Mouse (Mus musculus) liver, postnatal 0 days (tissue): ENCODE results near the gene Slc44a5. TPM values are rescaled to one million over a fixed set of nuclear protein-coding genes. Genes with fewer than 3 reads are reported as not detected.

Experiments used
- ATAC-seq: fragments of 200-750 bp; cut with Nextera tagmentation; 2 replicates; pipeline ENCODE4 v1.8.0; 2017; ENCODE audit warnings: mild to moderate bottlenecking, moderate library complexity
- DNase-seq: peaks from one replicate; pipeline ENCODE4 v3.0.0-alpha.2; 2016
- H3K27ac ChIP-seq: fragments of 300-500 bp; sonication (generic); 2 replicates; pipeline ENCODE4 v1.5.1; 2014; ENCODE audit warnings: antibody characterized with exemption, moderate library complexity, mild to moderate bottlenecking, low read depth
- H3K27me3 ChIP-seq: fragments of 300-500 bp; sonication (generic); 2 replicates; pipeline ENCODE4 v1.6.1; 2014; ENCODE audit warnings: low read length, control low read depth, mixed read lengths; ENCODE audit not compliant: insufficient read depth
- H3K36me3 ChIP-seq: fragments of 300-500 bp; sonication (generic); replicated peaks from 2 replicates; pipeline ENCODE4 v1.6.1; 2014; ENCODE audit warnings: mild to moderate bottlenecking, control low read depth, low read length, moderate library complexity, mixed read lengths; ENCODE audit not compliant: insufficient read depth
- H3K4me1 ChIP-seq: fragments of 300-500 bp; sonication (generic); 2 replicates; pipeline ENCODE4 v1.6.1; 2014; ENCODE audit warnings: antibody characterized with exemption, mild to moderate bottlenecking, control low read depth; ENCODE audit not compliant: insufficient read depth
- H3K4me2 ChIP-seq: fragments of 300-500 bp; sonication (generic); 2 replicates; pipeline ENCODE4 v1.6.1; 2014; ENCODE audit warnings: low read depth, mild to moderate bottlenecking, low read length, moderate library complexity, mixed read lengths
- H3K4me3 ChIP-seq: fragments of 300-500 bp; sonication (generic); 2 replicates; pipeline ENCODE4 v1.5.1; 2014; ENCODE audit warnings: low read depth, low read length
- H3K9ac ChIP-seq: fragments of 300-500 bp; sonication (generic); replicated peaks from 2 replicates; pipeline ENCODE4 v1.6.1; 2014; ENCODE audit warnings: mild to moderate bottlenecking, moderate library complexity
- H3K9me3 ChIP-seq: fragments of 300-500 bp; sonication (generic); 2 replicates; pipeline ENCODE4 v1.6.1; 2016; ENCODE audit warnings: mild to moderate bottlenecking, control low read depth, low read length, mixed read lengths
- CTCF ChIP-seq: sonication (generic); IDR thresholded peaks from 2 replicates; pipeline ENCODE4 v1.5.1; 2016; ENCODE audit warnings: antibody characterized with exemption, low read depth
- EP300 ChIP-seq: IDR thresholded peaks from 2 replicates; pipeline ENCODE4 v1.6.1; 2016; ENCODE audit warnings: antibody characterized with exemption, low read depth, mild to moderate bottlenecking
- WGBS: fragments of 180-500 bp; shearing (Covaris S2); extraction: QIAGEN DNeasy Blood & Tissue Kit; methylation state at CpG from one replicate; pipeline ENCODE4 v1.1.7; 2014; ENCODE audit not compliant: insufficient replicate concordance; 5-methylcytosine and 5-hydroxymethylcytosine counted together
- polyA plus RNA-seq: library from polyadenylated mRNA; unstranded; fragments of >200 nt; fragmentation: Nextera tagmentation; extraction: Ambion mirVana; gene quantifications from 2 replicates; pipeline ENCODE4 v1.2.1, GENCODE M21; 2015

Slc44a5 gene
- polyA plus RNA-seq, 1 experiment from 2014 or later: 0.02 TPM

DNA sequence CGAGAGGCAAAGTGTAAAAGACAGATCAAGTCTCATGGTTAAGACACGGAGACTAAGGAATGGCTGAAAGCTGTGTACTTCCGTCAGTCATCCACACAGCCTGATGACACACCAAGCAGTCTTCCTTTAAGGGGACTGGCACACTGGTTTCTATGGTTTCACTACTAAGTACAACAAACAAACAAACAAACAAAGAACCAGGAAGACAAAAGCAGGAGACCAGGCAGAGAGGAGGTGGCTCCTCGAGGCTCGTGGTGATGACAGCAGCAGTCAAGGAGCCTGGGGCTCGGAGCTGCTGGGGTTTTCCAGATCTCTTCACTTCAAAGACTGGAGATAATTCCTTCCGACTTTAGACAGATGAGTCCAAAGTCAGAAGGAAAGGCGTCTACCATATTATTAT lies 33.2 kb upstream of the Slc44a5 start:
- ATAC-seq (no peak), DNase-seq (no peak)
- Histone ChIP-seq H3K36me3 (peaks cover 48% of the 10 kb centered on the region), H3K27me3 (no peaks in the 10 kb centered on the region), H3K9me3 (no peaks in the 10 kb centered on the region), H3K4me1 (peaks cover 3% of the 10 kb centered on the region; the same call in 1 of the 2 replicates), H3K4me2 (no peak overlapping the region), H3K27ac (no peak overlapping the region), H3K9ac (no peak overlapping the region), H3K4me3 (no peak overlapping the region)
- TF ChIP-seq EP300 (no peak), CTCF (no peak)
- WGBS: 81% methylated on average over 8 of the region's 8 CpGs

DNA sequence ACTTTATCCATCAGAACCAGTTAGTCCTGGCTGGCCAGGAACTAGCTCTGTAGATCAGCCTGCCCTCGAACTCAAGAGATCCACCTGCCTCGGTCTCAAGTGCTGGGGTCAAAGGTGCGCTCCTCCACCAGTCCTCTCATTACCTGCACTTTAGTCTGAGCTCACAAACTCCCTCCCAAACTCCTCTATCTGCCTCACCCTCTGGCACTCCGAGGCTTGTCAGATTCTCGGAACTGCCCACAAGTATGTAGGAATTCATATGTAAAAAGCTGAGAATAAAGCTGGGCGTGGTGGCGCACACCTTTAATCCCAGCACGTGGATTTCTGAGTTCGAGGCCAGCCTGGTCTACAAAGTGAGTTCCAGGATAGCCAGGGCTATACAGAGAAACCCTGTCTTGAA lies 32.8 kb upstream of the Slc44a5 start:
- DNase-seq (no peak), ATAC-seq (no peak)
- no peak overlapping the region for H3K9ac ChIP-seq
- 91% methylated on average over 9 of the region's 9 CpGs for WGBS
- H3K27ac ChIP-seq: no peak overlapping the region
- H3K4me2 ChIP-seq: no peak overlapping the region
- no peaks in the 10 kb centered on the region for H3K9me3 ChIP-seq
- peaks cover 6% of the 10 kb centered on the region; the same call in 1 of the 2 replicates for H3K4me1 ChIP-seq
- H3K4me3 ChIP-seq: no peak overlapping the region
- TF ChIP-seq CTCF (no peak), EP300 (no peak)
- peaks cover 44% of the 10 kb centered on the region for H3K36me3 ChIP-seq
- H3K27me3 ChIP-seq: no peaks in the 10 kb centered on the region

- H3K9me3 ChIP-seq: no peaks in the 10 kb centered on the region
- no peak overlapping the region for H3K4me2 ChIP-seq
- DNase-seq (no peak), ATAC-seq (no peak)
- no peaks in the 10 kb centered on the region for H3K27me3 ChIP-seq
- TF ChIP-seq CTCF (no peak), EP300 (no peak)
- H3K4me1 ChIP-seq: peaks cover 6% of the 10 kb centered on the region; the same call in 1 of the 2 replicates
- no peak overlapping the region for H3K27ac ChIP-seq
- H3K36me3 ChIP-seq: peaks cover 36% of the 10 kb centered on the region
- H3K4me3 ChIP-seq: no peak overlapping the region
- WGBS: 93% methylated on average over 13 of the region's 13 CpGs
- no peak overlapping the region for H3K9ac ChIP-seq
These were observed 31.6 kb upstream of the Slc44a5 start for GRCm38 (mm10) chr3:153941613-153942012.

GRCm38 (mm10) chr3:153943003-153943640 lies 30.1 kb upstream of the Slc44a5 start:
- H3K9me3 ChIP-seq: no peaks in the 10 kb centered on the region
- WGBS: 44% methylated on average over 12 of the region's 12 CpGs
- H3K4me1 ChIP-seq: peaks cover 6% of the 10 kb centered on the region; the same call in 1 of the 2 replicates
- H3K27ac ChIP-seq: peak overlapping the region; percentile 96
- no peaks in the 10 kb centered on the region for H3K27me3 ChIP-seq
- H3K9ac ChIP-seq: peak overlapping the region; percentile 89
- H3K4me3 ChIP-seq: peak overlapping the region; percentile 94
- H3K4me2 ChIP-seq: peak overlapping the region; percentile 80
- peaks cover 23% of the 10 kb centered on the region for H3K36me3 ChIP-seq
- ATAC-seq (no peak), DNase-seq (no peak)
- no peak for TF ChIP-seq CTCF
- TF ChIP-seq EP300: no peak

- Histone ChIP-seq H3K4me3 (peak overlapping the region; percentile 94), H3K9me3 (no peaks in the 10 kb centered on the region), H3K27ac (peak overlapping the region; percentile 96), H3K9ac (peak overlapping the region; percentile 89), H3K4me1 (peaks cover 6% of the 10 kb centered on the region; the same call in 1 of the 2 replicates), H3K4me2 (peak overlapping the region; percentile 80), H3K36me3 (peaks cover 15% of the 10 kb centered on the region; the same call in 1 of the 2 replicates), H3K27me3 (no peaks in the 10 kb centered on the region)
- no peak for DNase-seq
- ATAC-seq: peak; percentile 43
- WGBS: under 1% methylated on average over 19 of the region's 19 CpGs
- TF ChIP-seq CTCF (no peak), EP300 (no peak)
These were observed 29.3 kb upstream of the Slc44a5 start for GRCm38 (mm10) chr3:153943901-153944334.

GRCm38 (mm10) chr3:153944335-153944990 lies 28.8 kb upstream of the Slc44a5 start, which contains the start of gene Acadm:
Acadm (minus strand) TSS chr3:153944632.
- H3K9me3 ChIP-seq: no peaks in the 10 kb centered on the region
- peak within 1 kb of the TSS; percentile 96 for H3K27ac ChIP-seq
- H3K4me2 ChIP-seq: peak within 1 kb of the TSS; percentile 80
- TF ChIP-seq CTCF (peak; percentile 10; the same call in 1 of the 2 replicates), EP300 (no peak; the same call in 1 of the 2 replicates)
- peak within 1 kb of the TSS; percentile 89 for H3K9ac ChIP-seq
- H3K27me3 ChIP-seq: no peaks in the 10 kb centered on the region
- peaks cover 6% of the 10 kb centered on the region; the same call in 1 of the 2 replicates for H3K4me1 ChIP-seq
- WGBS: under 1% methylated on average over 38 of the region's 41 CpGs
- peak within 1 kb of the TSS; percentile 94 for H3K4me3 ChIP-seq
- H3K36me3 ChIP-seq: peaks cover 13% of the 10 kb centered on the region; the same call in 1 of the 2 replicates
- ATAC-seq (peak; percentile 94), DNase-seq (peak; percentile 99)
